Mouse (Mus musculus): ENCODE data around the gene Spg21.

Gene Spg21

DNA sequence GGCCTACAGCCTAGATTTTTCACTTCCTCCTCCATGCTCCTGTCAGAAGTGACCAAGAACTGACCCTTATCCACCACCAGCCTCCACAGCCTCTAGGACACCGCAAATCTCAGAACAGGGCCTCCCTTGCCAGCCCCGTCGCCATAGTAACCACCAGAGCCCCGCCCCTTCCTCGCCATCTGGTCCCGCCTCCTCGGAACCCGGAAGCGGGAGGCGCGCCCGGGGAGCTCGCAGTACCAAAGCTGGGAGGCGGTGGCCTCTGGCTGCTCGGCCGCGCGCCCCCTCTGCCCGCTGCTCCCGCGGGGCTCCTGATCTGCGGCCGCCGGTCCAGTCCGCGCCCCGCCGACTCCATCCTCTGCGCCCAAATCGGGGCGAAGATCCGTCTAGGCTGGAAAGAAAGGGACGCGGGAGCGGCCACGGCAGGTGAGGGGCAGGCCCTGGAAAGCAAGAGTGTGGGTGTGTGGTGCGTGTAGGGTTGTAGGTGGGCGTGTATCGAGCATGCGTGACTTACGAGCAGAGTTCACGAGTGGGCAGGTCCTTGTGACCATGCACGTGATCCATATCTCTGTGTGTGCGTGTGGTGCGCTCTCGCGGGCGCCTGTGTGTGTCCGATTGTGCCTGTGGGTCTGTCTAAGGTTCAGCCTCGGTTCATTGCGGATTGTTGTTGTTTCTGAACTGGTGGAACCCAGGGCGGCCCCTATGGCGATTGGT, at the start of gene Spg21:
Spg21 (plus strand) TSS at position 216 of the 711 bp plus-strand sequence.
- in situ Hi-C loops (cut with MboI, MseI) = loop anchor here (5.0 kb wide), 1 partner anchor 121 kb away; the partner anchor contains the start of gene Plekho2

DNA sequence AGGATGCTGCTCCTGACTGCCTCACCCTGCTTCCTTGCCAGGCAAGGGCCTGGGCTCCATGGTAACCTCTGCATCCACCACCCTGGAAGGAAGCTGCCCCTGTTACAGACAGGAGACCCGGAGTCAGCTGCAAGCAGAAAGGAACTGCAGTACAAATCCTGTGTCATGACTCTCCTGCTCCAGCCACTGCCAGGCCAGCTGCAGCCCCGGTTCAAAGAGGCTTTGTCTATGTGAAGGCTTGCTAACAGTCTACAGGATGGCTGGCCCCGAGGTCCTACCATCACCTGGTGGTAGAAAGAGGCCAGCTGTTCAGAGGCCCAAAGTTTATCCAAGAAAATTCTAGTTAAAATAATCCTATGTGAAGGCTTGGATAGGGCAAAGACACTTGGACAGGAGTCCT, 49.4 kb upstream of the Spg21 start:
- in situ Hi-C loops (cut with MboI, MseI) = no loop called here

DNA sequence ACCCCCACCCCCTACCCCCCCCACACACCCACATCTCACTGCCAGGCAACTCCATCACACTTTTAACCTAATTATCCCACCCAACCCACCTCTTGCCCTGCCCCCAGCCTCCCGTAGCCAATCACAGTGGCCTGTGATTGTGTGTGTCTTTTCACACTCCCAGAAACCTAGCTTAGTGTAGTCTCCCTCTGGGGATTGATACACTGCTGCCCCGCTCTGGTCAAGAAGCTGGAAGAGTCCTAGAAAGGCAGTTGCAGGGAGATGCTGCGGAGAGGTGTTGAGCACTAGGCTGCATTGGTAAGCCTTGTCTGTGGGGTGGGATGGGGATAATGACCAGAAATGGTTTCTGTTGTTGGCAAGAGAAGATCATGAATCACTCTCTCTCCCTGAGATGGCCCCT, 43.0 kb upstream of the Spg21 start:
- in situ Hi-C loops (cut with MboI, MseI) = no loop called here

DNA sequence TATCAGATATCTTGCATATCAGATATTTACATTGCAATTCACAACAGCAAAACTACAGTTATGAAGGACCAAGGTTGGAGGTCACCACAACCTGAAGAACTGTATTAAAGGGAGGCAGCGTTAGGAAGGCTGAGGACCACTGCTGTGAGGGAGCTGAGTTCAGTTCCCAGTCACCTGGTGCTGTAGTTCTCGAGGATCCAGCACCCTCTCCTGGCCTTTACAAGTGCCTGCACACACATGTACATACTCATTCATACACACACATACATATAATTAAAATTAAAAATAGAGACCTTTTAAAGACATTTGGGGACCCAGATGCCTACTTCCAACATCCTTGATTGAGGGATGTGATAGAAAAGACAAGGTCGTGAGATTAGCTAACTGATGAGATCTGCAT, 41.1 kb upstream of the Spg21 start:
- in situ Hi-C loops (cut with MboI, MseI) = loop anchor here (10.0 kb wide), 1 partner anchor 985 kb away; no protein-coding TSS in a partner anchor

DNA sequence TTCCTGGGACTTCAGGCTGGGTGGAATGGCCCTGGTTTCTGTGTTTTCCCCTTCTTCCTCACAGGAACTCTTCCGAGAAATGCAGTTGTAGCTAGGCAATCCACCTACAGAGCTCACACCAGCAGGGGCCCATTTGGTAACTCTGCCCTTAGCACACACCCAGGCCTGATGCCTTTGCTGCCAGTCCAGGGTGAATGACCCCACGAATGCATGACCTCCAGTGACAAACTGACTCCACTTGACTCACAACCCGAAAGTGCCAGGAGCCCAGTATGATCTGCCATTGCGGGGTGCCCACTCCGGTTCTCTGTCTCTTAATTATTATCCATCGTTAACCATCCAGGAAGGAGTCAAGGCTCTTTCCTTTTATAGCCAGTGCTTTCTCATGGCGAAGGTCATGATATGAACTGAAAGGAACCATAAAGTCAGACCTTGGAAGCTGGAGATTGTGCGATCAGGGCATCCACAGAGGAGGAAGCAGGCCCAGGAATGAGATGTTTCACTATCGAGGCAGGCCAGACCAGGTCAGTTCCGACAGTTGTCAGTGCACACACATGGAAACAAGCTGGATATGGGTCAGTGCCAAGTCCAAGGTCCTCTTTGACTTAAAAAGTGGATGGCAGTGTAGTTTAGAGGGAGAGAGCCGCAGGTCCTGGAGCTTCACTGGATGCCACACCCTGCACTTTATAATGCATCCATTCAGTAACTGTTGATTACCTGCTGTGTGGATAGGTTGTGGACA, 37.8 kb upstream of the Spg21 start, which contains the start of gene Slc51b:
Slc51b (minus strand) TSS at position 196 of the 742 bp plus-strand sequence.
- in situ Hi-C loops (cut with MboI, MseI) = loop anchor here (10.0 kb wide), 1 partner anchor 982 kb away; no protein-coding TSS in a partner anchor

DNA sequence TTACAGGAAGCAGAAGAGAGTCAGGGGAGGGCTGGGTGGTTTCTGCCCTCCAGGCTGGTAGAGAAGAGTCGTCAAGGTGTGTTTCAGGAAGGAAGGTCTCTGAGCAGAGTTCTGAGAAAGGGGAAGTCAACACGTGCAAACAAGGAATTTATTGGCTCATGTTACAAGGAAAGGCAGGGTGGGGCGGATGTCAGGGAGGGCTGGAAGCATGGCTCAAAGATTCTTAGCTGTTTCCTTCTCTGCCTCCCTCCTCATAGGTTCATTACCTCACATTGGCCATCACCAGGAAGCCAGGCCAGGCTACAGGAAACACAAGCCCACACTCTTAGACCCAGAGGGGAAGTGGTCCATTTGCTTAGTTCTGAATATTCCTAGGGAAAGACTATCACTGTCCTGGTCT, 36.4 kb upstream of the Spg21 start:
- in situ Hi-C loops (cut with MboI, MseI) = loop anchor here (10.0 kb wide), 1 partner anchor 980 kb away; no protein-coding TSS in a partner anchor

DNA sequence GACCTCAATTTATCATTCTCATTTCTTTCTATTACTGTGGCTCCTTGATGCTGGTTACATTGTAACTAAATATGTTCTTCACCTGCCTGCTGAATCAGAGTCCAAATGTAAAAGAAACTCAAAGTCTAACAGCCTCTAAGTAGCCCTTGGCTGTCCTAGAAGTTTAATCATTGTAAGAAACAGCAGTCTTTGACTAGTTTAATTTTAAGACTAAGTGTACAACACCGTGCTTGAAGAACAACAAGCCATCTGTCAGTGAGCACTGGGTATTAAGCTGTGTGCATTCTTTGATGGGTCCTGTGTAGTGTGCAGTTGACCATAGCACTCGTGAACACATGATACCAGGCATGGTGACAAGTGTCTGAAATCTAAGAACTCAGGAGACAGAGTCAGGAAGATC, 33.2 kb upstream of the Spg21 start:
- in situ Hi-C loops (cut with MboI, MseI) = loop anchor here (10.0 kb wide), 1 partner anchor 977 kb away; no protein-coding TSS in a partner anchor

DNA sequence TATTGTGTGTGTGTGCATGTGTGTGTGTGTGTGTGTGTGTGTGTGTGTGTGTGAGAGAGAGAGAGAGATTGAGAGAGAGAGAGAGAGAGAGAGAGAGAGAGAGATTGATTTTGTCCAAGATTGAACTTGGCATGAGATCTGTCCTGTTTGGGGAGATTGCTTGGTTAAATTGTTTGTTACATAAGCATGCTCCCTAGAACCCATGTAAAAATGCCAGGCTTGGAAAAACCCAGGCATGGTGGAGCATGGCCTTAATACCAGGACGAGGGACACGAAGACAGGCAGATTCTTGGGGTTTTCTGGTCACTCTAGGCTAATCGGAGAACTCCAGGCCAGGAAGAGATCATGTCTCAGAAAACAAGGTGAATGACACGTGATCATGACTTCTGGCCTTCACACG, 32.7 kb upstream of the Spg21 start:
- in situ Hi-C loops (cut with MboI, MseI) = loop anchor here (10.0 kb wide), 1 partner anchor 977 kb away; no protein-coding TSS in a partner anchor

DNA sequence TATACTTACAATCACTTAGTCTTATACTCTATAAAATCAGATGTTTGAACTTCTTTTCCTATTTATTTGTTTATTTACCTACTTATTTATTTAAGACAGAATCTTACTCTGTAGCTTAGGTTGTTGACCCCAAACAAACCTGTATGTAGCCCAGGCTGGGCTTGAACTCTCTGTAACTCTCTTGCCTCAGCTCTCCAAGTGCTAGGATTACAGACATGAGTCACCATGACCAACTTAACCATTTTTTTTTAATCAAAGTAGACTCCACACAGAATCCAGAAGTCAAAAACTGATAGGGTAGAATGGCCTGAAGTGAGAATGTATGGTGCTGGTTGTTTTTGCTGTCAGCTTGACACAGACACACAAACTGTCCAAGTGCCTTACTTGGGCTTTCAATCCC, 30.3 kb upstream of the Spg21 start:
- in situ Hi-C loops (cut with MboI, MseI) = no loop called here

DNA sequence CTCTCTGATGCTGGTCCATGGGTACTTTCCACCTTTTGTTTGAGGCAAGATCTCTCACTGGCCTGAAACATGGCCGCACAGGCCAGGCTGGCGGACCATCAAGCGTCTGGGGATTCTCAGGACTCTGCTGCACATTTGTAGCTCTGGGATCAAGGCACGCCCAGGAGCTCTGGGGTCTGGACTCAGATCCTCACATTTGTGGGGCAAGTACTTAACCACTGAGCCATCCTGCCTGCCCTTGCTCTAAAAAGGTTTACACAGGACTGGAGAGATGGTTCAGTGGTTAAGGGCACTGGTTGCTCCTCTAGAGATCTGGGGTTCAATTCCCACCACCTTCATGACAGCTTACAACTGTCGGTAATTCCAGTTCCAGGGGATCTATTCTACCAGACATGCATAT, 29.8 kb upstream of the Spg21 start:
- in situ Hi-C loops (cut with MboI, MseI) = no loop called here

DNA sequence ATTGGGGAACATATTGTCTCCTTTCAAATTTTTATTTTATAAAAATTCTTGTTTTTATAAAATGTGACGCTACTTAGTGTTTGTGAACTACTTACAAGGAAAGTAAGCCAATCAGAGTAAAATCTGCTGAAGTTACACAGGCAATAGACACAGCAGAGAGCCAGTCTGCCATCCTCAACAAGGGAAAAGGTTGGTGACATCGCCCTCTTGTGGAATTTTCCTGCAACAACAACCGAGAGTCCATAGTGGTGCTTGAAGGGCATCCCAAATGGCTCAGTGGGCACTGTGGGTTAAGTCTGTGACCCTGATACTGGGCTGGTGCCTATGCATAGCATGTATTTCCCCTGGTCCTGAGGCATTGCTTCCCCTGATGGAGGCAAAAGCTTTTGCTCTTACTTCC, 28.5 kb upstream of the Spg21 start:
- in situ Hi-C loops (cut with MboI, MseI) = no loop called here

DNA sequence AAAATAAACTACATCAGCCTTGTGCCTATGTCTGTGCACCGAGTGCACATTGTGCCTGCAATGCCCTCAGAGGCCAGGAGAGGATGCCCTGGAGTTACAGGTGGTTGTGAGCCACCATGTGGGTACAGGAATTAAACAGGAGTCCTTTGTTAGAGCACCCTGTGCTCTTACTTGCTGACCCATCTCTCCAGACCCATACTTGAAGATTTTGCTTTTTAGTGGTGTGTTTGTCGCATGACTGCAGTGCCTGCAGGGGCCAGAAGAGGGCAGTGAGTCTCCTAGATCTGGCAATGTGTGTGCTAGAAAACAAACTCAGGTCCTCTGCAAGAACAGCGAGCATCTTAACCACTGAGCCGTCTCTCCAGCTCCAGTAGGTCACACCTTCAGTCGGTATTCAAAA, 26.6 kb upstream of the Spg21 start:
- in situ Hi-C loops (cut with MboI, MseI) = no loop called here

DNA sequence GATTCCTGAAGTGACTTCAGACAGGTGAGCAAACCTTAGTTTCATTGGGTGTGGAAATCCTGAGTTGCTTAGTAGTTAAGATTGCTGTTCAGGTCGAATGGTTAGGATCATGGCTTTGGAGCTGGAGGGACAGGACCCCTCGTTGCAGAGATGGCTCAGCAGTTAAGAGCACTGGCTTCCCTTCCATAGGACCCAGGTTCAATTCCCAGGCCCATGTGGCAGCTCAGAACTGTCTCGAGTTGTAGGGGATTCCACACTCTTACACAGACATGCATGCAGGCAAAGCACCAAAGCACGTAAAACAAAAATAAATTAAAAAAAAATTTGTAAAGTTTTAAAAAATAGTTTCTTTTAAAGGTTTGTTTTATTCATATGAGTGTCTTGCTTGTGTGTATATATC, 25.5 kb upstream of the Spg21 start:
- in situ Hi-C loops (cut with MboI, MseI) = no loop called here

DNA sequence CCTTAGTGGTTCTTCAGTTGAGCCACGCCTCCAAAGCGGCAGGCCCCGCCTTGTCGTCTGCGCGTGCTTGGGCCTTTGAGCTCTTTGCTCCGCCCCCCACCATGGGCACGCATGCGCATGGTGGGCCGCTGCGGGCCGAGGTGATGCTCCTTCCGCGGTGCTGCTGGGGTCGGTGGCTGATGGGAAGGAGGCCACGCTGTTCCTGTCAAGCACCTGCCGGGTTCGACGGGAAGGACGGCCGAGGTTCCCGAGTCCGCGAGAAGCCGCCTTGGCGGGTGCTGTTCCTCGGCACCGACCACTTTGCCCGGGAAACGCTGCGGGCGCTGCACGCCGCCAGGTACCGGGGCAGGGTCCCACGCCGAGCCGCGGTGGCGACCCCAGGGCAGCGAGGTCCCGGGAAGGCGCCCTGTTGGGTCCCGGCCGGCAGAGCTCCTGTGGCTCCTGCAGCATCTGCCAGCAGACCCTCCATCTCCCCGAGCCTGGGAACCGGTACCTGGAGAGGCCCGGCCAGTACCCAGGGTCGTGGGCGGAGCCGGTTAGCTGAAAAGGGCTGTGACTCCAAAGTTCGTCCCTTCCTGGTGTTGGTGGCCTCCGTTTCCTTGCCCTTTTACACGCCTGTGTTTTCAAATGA, 25.0 kb upstream of the Spg21 start, which contains the start of gene Mtfmt:
Mtfmt (plus strand) TSS at position 112 of the 631 bp plus-strand sequence.
- in situ Hi-C loops (cut with MboI, MseI) = no loop called here

DNA sequence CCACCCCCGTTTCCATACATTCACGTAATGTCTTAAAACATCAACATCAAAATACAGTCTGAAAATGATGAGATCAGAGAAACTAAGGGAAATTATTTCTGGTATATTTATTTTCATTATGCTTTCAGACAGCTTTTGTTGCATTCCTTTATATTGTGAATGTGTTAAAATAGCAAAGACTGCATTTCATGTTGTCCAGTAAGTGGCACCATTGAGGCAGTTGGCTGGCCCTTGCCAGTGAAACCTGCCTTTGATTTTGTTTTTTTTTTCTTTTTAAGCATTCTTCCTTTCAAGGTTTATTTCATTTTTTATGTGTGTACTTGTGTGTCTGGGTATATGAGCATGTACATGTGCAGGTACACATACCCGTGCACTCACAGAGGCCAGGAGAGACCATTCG, 16.1 kb upstream of the Spg21 start:
- in situ Hi-C loops (cut with MboI, MseI) = no loop called here

DNA sequence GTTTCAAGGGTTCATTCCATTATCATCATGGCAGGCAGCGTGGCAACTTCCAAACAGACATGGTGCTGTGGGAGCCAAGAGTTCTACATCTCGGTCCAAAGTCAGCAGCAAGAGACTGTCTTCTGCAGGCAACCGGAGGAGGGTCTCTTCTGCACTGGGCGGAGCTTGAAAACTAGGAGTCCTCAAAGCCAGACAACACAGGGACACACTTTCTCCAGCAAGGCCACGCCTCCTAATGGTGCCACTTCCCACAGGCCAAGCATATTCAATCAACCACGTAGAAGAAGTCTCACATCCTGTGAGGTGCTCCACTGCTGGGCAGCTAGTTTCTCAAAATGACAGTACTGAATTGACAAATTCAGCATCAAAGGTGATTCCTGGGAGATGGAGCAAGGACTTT, 12.8 kb upstream of the Spg21 start:
- in situ Hi-C loops (cut with MboI, MseI) = no loop called here

DNA sequence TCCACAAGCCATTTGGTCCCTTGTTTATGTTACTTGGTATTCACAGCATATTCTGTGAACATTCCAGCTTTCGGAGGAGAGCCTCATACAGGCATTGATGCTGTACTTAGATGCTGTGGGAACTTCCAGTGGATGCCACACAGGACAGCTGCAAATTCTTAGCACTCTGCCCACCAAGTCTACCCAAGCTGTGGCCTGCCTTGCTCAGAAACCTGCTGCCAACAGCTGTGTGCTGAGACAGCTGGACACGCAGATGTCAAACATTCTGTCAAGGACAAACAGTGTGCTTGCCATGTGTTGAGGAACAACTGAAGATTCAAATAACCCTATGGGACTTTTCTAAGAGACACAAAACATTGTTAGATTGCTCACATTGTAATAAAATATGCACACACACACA, 1.8 kb upstream of the Spg21 start:
- in situ Hi-C loops (cut with MboI, MseI) = no loop called here

DNA sequence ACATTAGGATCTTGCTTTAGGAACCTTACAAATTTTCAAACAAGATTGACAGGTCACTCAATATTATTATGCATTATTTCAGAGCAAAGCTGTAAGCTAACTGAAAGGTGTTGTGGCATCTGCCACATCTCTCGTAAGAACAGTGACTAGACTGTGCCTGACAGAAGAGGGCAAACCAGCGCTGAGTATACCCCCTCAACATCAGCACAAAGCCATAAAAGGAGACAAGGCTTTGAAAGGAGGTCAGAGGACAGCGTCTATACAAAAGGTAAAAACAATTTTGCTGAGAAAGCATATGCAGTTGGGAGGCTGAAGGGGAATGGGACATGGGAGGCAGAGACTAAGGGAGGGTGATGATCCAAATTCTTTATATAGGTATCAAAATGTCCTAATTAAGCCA, 549 bp upstream of the Spg21 start:
- in situ Hi-C loops (cut with MboI, MseI) = loop anchor here (5.0 kb wide), 1 partner anchor 122 kb away; the partner anchor contains the start of gene Plekho2

DNA sequence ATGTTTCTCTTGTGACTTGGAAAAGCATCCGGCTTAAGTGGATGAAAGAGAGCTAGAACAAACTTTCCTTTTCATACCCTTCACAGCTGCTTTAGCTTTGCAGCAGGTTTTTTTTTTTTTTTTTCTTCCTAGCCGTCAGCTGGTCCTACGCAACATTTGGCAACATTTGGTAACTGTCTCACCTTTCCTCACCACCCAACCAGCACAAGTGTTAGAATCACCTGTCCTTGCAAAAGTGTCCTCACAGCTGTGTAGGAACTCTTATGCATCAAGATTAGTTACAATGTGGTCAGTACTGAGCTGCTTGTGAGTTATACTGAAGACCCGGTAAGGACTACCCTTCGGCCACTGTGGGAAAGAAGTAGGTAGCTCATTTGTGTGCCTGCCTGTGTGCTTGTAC, 1.8 kb downstream of the Spg21 start:
- in situ Hi-C loops (cut with MboI, MseI) = loop anchor here (5.0 kb wide), 1 partner anchor 120 kb away; the partner anchor contains the start of gene Plekho2

DNA sequence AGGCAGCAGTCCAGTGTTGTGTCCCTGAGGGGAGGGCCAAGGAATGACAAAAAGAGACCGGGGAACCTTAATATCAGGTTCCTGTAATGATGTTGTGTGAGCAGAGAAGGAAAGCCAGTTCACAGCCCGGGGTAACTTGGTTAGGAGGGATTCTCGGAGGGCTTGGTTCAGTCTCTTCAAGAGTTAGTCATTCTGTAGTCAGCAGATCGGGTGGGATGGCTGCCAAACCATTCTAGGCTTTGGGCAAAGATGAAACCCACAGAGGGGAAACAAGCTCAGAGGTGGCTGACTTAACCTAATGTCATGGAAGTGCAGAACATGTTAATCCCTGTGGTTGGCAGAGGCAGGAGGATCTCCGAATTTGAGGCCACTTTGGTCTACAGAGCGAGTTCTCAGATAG, 3.4 kb downstream of the Spg21 start:
- in situ Hi-C loops (cut with MboI, MseI) = loop anchor here (5.0 kb wide), 1 partner anchor 118 kb away; the partner anchor contains the start of gene Plekho2

DNA sequence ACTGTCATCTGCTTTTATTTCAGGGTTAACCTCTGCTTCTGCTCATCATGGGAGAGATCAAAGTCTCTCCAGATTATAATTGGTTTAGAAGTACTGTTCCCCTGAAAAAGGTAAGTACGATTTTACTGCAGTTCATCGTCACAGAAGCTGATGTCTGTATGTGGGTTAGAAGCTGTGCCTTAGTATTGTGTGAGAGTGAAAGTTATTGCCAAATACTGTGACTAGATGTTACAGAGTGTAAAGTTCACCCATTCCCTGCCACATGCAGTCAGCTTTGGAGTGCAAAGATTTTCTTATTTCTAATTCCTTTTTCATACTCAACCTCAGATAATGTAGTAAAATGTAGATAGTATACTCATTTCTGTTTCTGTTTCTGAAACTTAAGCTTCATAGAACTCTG, 4.5 kb downstream of the Spg21 start:
- in situ Hi-C loops (cut with MboI, MseI) = no loop called here

DNA sequence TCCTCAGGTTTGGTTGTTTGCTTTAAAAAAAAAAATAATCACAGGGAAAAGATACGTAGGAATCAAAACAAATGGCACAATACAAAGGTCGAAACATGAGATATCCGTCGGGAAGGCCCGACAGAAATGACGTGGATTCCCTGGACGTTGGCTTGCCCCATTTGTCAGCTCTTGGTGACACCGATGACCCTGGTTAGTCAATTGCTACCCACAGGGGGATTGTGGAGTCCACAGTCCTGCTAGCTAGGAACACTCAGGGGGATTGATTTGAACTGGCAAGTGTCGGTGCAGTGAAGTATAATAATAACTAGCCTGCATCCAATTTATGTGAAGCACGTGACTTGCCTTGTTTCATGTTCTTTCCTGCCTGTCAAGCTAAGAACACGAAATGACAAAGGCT, 6.9 kb downstream of the Spg21 start:
- in situ Hi-C loops (cut with MboI, MseI) = no loop called here

All from T-helper 2 cell (primary cell).